Mouse (Mus musculus) G1E-ER4 (cell line): ENCODE measurements around the gene Xpo1. TPM values are rescaled to one million over a fixed set of nuclear protein-coding genes. Genes with fewer than 3 reads are reported as not detected.

Experiments
- GATA1 ChIP-seq: IDR thresholded peaks from one replicate; pipeline ENCODE4 v1.8.0; 2012; ENCODE audit warnings: low read length, inconsistent platforms
- polyA plus RNA-seq: library from polyadenylated mRNA; stranded (reverse); fragments of >175 nt; gene quantifications from 2 replicates; pipeline ENCODE4 v1.2.3, GENCODE M21; 2012

The Xpo1 gene
- polyA plus RNA-seq = 31.8 and 39.2 TPM in 2 replicates

DNA sequence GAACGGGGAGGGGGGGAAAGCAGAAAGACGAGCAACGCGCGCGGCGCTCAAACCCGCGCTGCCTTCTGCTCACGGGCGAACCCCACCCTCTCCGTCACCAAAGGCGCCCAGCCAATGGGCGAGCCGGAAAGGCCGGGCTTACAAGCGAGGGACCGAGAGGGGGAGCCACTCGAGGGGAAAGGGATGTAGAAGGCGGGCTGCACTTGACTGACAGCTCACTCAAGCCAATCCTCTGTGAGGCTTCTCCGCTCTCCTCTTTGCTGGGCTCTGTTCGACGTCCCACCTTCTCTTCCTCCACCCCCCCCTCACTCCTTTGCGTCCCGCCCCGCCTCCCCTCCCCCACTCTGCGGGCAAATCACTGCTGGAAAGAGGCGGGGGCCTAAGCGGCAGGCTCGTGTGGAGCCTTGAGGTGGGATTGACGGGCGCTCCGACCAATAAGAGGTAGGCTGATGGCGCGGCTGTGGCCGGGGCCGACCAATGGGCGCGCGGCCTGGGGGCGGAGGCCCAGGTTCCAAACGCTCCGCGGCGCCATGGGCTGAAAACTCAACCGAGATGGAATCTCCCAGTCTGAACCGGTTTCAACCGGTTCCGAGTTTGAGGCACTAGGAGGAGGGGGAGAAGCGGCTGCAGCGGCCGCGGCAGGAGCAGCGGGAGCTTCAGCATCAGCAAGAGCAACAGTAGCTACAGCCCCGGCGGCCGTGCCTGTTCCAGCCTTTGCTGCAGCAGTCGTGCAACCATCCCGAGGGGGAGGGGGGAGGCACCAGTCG is at the start of gene Xpo1:
TSS of gene Xpo1 (plus strand) at position 615 of the 767 bp plus-strand sequence.
- TF ChIP-seq GATA1 = no peak

DNA sequence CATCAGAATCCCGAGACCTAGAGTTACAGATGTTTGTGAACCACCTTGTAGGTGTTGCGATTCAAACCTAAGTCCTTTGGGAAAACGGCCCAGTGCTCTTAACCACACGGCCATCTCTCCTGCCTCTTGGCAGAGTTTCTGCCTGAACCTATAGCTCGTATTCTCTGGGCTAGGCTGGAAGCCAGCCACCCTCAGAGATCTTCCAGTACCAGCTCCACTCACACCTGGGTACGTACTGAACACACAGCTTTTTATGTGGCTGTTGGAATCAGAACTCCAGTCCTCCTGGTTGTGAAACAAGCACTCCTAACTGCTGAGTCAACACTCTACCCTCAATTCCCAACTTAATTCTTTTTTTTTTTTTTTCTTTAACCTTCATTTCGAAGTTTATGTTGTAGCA is 46.1 kb upstream of the Xpo1 start:
- no peak for TF ChIP-seq GATA1

DNA sequence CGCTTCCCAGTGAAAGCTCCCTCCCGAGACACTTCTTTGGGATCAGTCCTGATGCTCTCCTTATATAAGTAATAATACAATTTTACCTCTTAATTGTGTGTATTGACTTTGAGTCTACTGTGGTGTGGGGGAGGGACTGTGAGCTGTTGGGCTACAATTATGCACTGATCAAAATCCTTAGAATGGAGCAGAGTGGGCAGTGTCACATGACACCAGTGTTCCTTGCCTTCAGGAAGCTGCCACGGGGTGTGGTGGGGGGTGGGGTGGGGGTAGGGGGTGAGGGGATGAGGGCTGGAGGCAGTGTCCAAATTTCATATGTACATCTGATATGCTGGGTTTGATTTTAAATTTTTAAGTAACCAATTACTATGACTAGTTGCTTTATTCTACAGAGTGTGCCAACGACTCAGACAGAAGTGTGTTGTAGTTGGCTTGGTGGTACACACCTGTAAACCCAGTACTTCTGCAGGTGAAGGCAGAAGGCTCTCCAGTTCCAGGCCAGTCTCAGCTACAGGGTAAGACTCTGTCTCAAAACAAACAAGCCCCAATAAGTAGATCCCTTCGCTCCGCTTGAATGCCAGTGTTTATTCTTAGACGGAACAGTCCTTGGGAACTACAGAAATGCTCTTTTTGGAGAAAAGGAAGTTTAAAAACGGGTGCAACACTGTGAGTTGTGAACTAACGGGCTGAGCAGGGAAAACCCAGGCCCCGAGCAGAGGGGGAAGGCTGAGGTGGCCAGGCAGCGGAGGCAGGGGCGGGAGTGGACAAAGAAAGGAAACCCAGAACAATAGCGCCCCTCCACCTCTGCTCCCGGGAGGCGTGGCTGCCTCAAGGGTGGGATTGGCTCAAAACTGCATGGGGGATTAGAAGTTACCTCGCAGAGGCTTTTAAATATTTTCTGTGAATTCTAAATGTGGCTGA is 45.0 kb upstream of the Xpo1 start:
- no peak for TF ChIP-seq GATA1

DNA sequence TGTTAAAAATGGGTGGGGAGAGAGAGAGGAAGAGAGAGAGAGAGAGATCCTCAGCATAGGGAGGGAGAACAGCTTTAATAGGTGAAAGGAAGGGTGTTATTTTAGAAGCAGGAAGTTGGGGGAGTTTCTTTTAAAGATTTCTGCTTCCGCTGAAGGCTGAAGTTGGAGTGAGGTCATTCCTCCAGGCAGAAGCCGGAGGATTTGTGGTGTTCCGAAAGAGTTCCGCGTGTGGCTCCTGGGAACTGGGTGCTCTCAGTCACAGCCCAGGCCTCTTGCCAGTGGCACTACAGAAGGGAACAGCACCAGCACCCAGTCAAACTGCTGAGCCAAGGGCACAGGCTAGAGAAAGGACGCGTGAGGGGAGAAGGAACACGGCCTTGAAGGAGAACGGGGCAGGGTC is 38.4 kb upstream of the Xpo1 start:
- TF ChIP-seq GATA1 = no peak

DNA sequence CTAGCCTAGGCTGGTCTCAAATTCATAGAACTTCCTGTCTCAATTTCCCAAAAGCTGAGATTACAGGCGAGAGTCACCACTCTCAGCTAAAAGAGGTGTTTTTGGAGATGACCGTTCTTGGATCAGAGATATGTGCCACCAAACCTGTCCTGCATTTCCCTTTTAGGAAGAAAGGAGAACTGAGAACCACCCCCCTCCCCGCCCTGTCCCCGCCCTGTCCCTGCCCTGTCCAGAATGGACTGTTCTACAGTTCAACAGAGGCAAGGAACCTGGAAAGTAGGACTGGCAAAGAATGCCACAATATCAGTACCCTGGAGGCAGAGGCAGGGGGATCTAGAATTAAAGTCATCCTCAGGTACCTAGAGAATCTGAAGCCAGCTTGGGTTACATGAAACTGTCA is 19.8 kb upstream of the Xpo1 start:
- TF ChIP-seq GATA1 = no peak

DNA sequence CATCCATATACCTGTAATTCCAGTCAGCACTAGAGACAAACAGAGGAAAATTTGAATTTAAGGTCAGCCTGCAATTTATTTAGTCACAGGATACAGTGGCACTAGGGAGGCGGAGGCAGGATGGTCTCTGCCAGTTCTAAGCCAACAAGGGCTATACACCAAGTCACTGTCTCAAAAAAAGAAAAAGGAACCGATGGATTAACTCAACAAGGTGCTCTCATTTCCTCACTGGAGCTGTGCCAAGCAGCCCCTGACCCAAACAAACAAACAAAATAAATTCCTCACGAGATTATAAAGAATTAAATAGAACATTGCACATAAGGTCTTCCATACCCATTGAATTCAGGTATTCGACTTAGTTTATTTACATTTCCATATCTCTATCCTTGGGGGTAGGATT is 1.9 kb upstream of the Xpo1 start:
- TF ChIP-seq GATA1 = no peak

DNA sequence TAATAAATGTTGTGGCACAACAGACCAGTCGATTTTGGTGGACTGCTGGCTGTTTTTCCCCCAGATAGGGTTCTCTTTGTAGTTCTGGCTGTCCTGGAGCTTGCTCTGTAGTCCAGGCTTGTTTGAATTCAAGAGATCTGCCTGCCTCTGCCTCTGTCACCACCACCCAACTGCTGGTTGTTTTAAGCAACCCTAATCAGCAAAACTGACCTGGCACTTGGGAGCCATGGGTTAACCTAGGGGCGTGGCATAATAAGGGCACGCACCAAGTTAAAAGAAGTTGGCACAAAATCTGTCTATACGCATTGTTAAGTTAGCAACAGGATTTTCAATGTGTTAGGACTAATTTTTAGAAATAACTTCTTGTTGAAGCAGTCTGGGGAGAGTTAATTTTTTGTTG is 1.3 kb upstream of the Xpo1 start:
- TF ChIP-seq GATA1 = no peak

DNA sequence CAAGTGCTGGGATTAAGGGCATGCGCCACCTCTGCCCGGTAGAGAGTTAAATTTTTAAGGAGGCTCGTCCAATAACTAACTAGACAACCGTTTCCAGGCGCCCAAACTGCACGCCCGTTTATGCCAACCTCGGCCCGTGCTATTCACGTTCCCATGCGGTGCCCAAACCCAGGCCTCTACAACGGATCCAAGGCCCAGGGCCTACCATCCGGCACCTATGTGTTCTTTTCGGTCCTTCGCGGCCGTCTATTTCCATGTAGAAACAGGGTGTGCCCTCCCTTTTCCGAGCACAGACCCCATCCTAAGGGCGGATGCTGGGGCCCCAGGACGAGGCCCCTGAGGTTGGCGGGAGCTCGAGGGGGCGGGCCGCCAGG is 801 bp upstream of the Xpo1 start:
- no peak for TF ChIP-seq GATA1

DNA sequence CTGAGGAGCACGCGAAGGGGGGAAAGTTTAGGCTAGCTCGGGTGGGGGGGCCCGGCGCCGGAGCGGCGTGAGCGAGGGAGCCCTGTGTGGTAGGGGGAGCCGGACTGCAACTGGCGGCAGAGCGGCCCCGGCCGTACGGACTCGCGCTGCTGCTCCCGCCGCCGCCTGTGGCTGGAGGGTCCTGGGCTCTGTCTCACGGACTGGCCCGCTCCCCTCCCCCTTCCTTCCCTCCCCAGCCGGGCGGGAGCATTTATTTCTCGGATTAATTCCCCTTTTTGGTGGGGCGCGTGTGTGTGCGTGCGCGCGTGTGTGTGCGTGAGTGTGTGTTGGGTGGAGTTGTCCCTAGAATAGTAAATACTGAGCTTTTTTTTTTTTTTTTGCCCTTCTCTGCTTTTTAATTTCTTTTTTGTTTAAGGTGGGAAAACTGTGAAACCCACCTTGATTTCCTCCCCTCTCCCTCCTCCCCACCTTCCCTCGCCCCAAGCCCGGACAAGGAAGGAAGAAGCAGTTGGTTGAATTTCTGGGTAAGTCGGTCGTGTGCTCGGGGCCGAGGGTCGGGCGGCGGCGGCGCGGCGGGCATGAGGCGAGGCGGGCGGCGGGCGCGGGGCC is 457 bp downstream of the Xpo1 start:
- TF ChIP-seq GATA1 = no peak

DNA sequence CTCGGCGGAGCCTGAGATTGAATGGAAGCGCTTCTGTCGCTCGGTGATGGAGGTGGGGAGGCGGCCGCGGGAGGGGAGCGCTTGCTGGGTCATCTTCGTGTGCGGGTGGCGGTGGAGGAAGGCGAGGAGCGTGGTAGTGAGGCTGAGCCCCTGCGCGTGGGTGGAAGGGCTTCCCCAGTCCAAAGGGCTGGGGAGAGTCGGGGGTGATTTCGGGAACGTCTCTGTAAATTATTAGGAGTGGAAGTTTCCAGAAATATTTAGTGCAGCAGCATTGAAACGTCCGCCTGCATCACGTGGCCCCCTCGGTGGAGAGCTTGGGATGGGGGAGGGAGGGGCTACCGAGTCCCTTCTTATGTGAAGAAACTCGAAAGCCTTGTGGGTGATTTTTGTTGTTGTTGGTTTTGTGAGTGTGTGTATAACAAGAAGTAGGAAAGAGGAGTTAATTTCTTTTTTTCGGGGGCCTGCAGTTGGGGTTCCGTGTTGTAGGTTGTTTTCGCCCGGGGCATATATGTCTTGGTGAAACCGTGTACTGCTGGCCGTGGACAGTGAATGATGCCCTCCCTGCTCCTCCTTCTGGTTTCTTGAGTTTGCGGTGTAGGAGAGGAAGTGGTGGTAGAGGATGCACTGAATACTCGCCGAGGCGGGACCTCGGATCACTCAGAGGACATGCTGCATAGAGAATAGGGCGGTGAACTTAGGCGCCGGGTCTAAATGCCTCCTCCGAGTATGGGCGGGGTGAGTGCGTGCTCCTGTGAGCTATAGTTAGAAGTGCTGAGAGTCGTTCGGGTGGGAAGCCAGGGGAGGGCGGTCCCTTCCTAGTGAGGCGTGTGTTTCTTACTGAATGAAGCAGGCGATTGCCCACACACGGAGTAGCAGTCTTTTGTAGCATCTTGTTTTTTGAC is 1.2 kb downstream of the Xpo1 start:
- no peak for TF ChIP-seq GATA1

DNA sequence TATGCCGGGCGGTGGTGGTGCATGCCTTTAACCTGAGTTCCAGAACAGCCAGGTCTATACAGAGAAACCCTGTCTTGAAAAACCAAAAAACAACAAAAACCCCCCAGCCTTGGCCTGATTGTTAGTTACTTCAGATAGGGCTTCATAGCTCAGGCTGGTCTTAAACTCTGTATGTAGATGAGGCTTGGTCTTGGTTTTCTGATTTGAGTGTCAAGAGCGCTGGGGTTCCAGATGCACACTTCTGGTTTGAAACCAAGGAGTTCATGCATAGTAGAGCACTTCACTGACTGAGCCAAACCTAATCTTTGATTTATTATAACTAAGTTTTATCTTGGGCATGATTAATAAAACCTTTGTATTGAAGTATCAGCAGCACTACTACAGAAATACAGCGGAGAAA is 3.2 kb downstream of the Xpo1 start:
- no peak for TF ChIP-seq GATA1

DNA sequence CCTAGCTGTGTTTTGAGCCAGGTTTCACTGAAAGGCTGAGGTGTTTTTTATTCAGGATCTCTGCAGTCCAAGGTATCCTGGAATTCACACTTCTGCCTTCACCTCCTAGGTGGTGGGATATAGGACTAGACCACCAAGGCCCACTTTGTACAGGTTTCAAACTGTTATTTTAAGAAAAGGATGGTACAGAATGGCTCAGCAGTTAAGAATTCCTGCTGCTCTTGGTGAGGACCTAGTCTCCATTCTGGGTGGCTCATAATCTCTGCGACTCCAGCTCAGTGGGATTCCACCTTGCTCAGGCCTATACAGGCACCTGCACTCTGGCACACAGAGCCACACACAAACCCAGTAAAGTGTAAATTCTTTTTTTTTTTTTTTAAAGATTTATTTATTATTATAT is 3.6 kb downstream of the Xpo1 start:
- TF ChIP-seq GATA1 = no peak

DNA sequence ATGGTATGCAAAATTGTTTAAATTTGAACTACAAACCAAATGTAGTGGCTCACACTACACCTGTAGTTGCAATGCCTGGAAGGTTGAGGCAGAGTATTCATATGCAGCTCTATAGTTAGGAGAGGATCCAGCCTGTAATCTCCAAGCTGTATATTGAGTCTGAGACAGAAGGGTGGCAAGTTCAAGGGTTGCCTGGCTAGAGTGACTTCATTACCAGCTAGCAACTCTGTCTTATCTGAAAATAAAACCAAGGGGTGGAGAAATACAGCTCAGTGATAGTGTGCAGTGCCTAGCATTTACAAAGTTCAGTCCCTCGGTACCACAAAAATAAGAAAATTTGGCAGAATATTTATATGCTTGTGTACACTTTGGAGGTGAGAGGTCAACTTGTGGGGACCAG is 4.3 kb downstream of the Xpo1 start:
- no peak for TF ChIP-seq GATA1

DNA sequence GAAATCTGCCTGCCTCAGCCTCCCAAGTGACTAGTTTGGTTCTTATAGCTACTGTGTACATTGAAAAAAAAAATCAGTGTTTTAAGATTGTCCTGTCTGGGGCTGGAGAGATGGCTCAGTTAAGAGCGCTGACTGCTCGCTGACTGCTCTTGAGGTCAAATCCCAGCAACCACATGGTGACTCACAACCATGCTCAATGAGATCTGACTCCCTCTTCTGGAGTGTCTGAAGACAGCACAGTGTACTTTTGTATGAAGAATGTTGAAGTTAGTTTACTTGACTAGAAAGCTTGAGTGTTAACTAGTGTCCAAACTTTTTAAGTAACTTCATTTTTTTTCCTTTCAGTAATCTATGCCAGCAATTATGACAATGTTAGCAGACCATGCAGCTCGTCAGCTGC is 5.6 kb downstream of the Xpo1 start:
- no peak for TF ChIP-seq GATA1

DNA sequence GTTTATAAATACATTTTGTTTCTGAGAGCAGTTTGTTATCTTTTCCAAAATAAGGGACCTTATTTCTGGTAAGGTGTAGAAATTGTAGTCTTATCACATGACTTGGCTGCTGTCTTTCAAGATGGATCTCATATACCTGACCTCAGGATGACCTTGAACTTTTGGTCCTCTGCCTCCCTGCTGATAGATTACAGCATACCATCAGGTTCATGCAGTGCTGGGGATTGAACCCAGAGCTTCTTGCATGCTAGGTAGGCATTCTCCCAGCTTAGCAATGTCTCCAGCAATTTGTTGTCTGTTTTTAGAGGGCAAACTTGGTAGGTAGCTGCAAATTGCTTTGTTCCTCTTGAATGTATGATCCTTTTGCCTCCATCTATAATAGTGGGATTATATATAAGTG is 9.1 kb downstream of the Xpo1 start:
- no peak for TF ChIP-seq GATA1
